Mouse (Mus musculus): Measurements from ENCODE around the gene Capns2.

Gene Capns2

GRCm38 (mm10) chr8:92901107-92901506 is at the start of gene Capns2:
Capns2 (plus strand) TSS chr8:92901407.
- WGBS: 90% methylated on average over 5 of the region's 5 CpGs

GRCm38 (mm10) chr8:92853188-92853983 is 47.8 kb upstream of the Capns2 start:
- 69% methylated on average over 18 of the region's 18 CpGs for WGBS

DNA sequence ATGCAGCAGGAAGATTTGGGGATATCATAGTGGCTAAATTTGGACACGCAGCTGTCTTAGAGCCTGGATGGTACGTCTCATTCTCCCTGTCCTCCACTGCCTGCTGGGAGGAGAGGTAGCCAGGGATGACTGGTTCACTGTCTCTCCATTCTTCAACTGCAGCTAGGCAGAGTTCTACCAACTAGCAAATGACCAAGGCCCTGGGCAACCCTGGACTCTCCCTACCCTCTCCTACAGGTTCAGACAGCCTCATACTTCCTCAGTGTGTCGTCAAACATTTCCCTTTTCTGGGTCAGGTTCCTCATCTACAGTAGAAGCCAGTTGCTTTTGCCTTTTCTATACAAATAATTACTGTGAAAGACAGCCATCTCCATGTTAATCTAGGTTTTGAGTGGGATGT is 46.5 kb upstream of the Capns2 start:
- WGBS: 55% methylated on average over 3 of the region's 3 CpGs

DNA sequence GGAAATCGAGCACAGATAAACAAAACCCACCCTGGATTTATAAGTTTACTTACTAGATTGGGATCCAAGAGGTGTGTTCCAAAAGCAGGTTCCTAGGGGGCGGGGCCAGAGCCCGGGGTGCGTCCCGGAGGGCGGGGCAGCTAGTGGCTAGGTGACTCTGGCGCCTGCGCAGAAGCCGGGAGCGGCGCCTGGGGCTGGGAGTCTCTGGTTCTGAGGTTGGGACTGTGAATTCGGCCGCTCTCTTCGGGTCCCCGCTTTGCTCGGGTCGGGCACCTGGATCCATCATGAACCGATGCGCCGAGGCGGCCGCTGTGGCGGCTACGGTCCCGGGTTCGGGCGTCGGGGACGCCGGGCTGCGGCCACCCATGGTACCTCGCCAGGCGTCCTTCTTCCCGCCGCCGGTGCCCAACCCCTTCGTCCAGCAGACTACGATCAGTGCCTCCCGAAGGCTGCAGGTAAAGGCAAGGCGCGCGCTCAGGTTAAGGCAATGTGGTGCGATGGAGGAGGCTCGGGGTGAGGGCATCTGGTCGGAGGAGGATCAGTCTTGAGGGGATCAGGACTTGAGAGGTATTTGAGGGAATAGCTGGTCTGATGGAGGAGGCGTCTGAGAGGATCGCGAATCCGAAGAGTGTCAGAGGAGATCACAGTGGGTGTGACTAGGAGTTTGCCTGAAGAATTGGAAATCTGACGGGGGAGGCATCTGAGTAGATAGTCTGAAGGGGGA is 45.9 kb upstream of the Capns2 start, which contains the start of gene Lpcat2:
Gene Lpcat2, plus strand, starts transcription at position 169 of the 724 bp plus-strand sequence.
- 1% methylated on average over 50 of the region's 50 CpGs for WGBS

GRCm38 (mm10) chr8:92856273-92856986 is 44.8 kb upstream of the Capns2 start:
- WGBS: 73% methylated on average over 7 of the region's 7 CpGs

DNA sequence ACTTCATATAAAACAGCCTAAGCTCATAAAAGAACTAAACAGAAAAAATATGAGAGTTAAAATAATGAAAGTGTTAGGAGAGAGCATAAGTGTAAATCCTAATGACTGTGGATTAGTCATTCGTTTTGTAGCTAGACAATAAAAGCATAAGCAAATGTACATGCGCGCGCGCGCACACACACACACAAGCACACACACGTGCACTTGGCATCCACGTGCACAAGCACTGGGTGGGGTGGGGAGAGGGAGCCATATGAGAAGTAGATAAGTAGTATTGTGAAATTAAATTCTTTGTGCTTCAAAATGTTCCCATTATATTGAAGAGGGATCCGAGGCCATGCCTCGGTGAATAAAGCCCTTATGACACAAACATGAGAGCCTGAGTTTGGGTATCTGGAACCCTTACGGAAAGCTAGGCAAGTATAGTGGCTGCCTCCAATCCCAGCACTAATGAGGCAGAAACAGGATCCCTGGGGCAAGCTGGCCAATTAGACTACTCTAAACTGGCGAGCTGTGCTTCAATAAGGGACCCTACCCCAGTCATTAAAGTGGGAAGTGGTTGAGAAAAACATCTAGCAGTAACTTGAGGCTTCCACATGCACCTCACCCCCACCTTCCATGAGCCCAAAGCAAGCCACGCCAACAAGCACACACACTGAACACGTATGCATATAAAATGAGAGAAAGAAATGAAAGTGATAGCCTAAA is 42.6 kb upstream of the Capns2 start:
- WGBS: 88% methylated on average over 14 of the region's 14 CpGs

- WGBS: 92% methylated on average over 1 of the region's 1 CpGs
These were observed 39.2 kb upstream of the Capns2 start for GRCm38 (mm10) chr8:92861977-92862376.

DNA sequence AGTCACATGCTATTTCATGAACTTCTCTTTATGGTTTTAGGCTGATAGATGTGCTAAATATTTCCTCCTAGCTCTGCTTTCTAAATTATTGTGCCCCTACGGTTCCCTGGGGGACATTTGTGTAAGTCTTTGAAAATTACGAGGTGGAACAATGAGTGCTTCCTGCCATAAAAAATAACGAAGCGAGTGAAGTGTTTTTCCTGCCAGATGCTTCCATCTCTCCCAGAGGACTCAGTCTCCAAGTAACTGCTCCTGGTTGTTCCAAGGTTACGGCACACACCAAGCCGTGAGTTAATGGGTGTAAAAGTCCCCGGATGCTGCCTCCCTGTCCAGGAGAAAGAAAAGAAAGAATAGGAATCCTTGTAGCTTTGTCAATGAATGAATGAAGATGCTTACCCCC is 30.9 kb upstream of the Capns2 start:
- WGBS: 54% methylated on average over 7 of the region's 7 CpGs

GRCm38 (mm10) chr8:92872063-92872759 is 29.0 kb upstream of the Capns2 start:
- 51% methylated on average over 10 of the region's 10 CpGs for WGBS

DNA sequence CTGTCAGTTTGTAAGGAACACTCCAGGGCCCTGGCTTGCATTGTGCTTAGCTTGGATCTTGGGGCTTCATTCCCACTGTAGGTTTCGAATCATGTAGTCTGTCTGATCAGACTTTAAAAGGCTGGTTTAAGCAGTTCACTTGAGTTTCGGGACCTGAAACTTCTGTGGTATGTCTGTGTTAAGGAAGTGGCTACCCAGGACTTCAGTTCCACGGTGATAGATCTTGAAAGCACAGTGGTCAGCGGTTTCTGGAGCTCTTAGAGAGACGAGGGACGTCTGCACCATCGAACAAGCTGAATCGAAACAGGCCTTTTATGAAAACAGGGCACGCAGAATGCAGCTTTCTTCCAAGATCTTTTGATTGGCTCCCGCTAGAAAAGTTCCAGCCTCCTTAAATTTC is 25.4 kb upstream of the Capns2 start:
- WGBS: 77% methylated on average over 10 of the region's 10 CpGs

DNA sequence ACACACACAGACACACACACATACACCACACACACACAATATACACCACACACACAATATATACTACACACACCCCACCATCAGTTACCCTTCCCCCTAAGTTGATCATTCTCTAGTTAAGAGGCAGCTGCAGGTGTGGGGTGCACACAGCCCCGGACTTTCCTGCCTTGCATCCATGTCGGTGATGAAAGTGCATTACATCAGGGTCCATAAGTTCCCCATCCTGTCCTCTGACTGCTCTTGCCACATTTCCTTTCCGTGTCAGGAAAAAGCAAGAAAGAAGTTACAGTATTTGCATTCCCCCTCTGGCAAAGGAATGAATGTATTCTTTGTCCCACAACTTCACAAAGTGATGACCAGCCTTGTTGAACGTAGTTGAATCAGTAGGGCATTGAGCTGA is 20.0 kb upstream of the Capns2 start:
- 58% methylated on average over 4 of the region's 4 CpGs for WGBS

DNA sequence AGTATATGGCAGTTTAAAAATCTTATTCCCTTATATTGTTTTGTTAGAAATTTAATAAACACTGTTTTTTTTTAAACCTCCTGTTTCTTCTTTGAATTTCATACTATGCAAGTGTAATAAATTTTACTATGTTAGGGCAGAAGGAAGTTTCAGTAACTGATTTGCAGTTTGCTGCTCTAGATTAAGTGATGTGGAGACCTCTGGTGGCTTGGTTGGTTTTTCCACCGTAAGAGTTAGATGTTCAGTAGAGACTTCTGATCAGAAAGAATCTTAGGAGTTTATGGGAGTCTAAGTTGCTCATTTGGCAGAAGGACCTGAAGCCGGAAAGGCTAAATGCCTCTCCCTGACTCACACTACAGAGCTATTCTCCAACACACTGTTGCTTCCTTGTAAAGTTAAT is 17.4 kb upstream of the Capns2 start:
- 58% methylated on average over 2 of the region's 2 CpGs for WGBS

- WGBS: 86% methylated on average over 3 of the region's 3 CpGs
These were observed 9.0 kb upstream of the Capns2 start for GRCm38 (mm10) chr8:92892216-92892615.

DNA sequence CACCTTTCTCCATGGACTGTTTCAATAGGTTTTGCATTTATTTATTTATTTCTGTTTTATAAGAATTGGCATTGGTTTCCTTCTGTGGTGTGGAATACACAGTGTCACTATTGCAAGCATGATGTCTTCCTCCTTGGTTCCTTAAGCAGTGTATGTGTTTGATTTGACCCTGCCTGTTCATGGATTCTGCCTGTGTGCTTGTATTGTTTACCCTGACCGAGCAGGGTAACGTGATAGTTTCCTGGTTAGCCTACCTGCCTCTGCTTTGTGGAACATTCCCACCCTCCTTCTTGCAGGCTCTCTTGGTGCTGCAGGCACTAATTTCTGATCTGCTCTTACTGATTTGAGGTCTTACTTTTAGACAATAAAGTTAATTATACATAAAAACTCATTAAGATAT is 7.3 kb upstream of the Capns2 start:
- WGBS: 82% methylated on average over 2 of the region's 2 CpGs

DNA sequence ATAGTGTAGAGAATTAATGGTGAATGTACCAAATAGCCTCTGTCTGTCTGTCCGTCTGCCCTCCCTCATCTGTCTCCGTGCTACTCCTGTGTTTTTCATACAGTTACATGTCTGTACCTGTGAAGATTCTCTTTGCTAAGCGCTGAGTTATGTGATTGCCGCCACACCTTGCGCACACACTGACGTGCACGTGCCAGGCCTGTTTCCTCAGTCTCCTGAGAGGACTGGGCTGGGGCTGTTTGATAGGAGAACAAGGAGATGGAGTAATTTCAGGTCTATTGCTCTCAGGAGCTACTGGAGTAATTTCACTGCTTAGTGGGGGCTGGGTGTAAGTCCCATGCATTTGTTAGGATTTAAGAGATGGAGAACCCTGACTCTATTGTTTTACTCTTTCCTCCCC is 6.2 kb upstream of the Capns2 start:
- 90% methylated on average over 7 of the region's 7 CpGs for WGBS

DNA sequence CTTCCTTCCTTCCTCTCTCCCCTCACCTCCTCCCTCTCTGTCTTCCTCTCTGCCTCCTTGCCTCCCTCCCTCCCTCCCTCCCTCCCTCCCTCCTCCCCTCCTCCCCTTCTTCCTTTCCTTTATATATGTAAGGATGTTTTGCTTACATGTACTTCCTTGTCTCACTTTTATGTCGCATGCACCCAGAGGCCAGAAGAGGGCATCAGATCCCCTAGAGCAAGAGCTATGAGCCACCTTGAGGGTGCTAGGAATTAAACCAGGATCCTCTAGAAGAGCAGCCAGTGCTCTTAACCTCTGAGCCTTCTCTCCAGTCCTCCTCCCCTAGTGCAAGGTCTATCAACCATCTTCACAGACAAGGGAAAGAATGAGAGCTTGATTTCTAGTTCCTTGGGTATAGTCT is 5.2 kb upstream of the Capns2 start:
- 79% methylated on average over 1 of the region's 1 CpGs for WGBS

DNA sequence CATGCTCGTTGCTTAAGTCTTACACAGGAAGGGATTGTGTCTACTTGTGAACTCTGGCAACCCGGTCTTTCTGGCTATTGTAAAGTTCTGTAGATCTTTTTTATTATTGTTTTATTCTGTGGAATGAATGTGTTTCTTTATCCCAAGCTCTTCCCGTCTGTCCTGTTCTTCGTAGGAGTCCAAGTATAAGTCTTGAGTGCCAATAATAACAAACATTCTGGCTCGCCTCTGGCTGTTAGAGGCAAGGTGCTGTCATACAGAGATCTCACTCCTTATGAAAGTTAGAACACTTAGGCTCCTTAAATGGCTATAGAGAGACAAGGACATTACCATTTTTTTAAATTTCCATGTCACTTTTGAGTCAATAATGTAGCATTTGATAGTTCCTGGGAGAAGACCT is 4.6 kb upstream of the Capns2 start:
- WGBS: 51% methylated on average over 5 of the region's 5 CpGs

GRCm38 (mm10) chr8:92897794-92898193 is 3.4 kb upstream of the Capns2 start:
- WGBS: 95% methylated on average over 4 of the region's 4 CpGs

DNA sequence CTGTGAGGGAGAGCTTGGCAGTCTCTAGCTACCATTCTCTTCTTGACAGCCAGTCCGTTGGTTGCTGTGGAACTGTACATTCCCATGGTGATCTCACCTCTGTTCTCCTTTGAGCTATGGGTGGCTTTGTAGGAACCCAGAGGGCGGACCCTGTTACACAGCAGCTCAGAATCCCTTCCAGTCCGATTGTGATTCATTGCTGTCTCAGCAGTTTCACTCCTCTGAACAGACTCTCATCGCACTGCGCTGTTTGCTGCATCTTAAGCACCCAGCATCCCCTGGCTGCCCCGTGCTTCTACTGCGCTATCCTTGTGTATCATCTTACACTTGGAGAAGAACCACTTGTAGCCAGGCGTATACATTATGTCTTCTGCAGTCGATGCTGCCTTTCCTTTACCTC is 1.6 kb upstream of the Capns2 start:
- 70% methylated on average over 9 of the region's 9 CpGs for WGBS

DNA sequence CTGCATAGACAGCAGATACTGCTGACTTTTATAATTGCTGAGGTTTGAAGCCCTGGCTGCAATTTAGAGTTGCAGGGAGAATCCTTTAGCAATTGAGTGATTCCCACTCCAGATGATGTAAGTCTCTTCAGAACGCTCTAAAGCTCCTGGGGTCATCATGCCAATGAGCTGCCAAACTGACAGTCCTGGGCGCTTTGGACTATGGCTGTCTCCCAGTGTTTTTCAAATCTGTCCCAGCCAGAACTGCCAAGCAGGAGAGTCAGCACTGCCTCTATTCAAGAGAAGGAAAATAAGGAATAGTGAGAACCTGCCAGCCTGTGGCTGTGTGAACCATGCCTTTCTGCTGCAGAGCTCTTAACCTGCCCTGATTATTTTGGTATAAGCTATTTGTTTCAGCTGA is 1.8 kb downstream of the Capns2 start:
- WGBS: 76% methylated on average over 2 of the region's 2 CpGs

- 69% methylated on average over 11 of the region's 11 CpGs for WGBS
These were observed 2.4 kb downstream of the Capns2 start for GRCm38 (mm10) chr8:92903488-92904135.
